Mouse (Mus musculus): ENCODE measurements around the gene Ccdc194. TPM values are rescaled to one million over a fixed set of nuclear protein-coding genes. Genes with fewer than 3 reads are reported as not detected.
A peak's percentile ranks its signal among the peaks of the same experiment; 100 is the strongest.

The Ccdc194 gene
- total RNA-seq (2022): not detected

GRCm38 (mm10) chr8:71525226-71526050 lies at the start of gene Ccdc194:
Gene Ccdc194 (minus strand): TSS chr8:71525711.
- no peak for DNase-seq (ENCODE audit: low spot score in 2 of 2)

- no peak for DNase-seq (ENCODE audit: low spot score in 2 of 2)
Measured at GRCm38 (mm10) chr8:71575020-71575419, 49.5 kb upstream of the Ccdc194 start.

GRCm38 (mm10) chr8:71574426-71574825 lies 48.9 kb upstream of the Ccdc194 start:
- DNase-seq (ENCODE audit: low spot score in 2 of 2): no peak

GRCm38 (mm10) chr8:71572847-71573633 lies 47.5 kb upstream of the Ccdc194 start:
- peak; percentile 81 to 93 for DNase-seq (ENCODE audit: low spot score in 2 of 2)

GRCm38 (mm10) chr8:71572077-71572476 lies 46.6 kb upstream of the Ccdc194 start:
- DNase-seq (ENCODE audit: low spot score in 2 of 2): no peak

- DNase-seq (ENCODE audit: low spot score in 2 of 2): peak; percentile 87 to 99
Measured at GRCm38 (mm10) chr8:71570291-71570954, 44.9 kb upstream of the Ccdc194 start.

- DNase-seq (ENCODE audit: low spot score in 2 of 2): peak; percentile 87 to 93
Measured at GRCm38 (mm10) chr8:71569366-71570290, 44.1 kb upstream of the Ccdc194 start.

GRCm38 (mm10) chr8:71568941-71569340 lies 43.4 kb upstream of the Ccdc194 start:
- DNase-seq (ENCODE audit: low spot score in 2 of 2): no peak

- peak in 1 of 2 experiments; percentile 70 for DNase-seq (ENCODE audit: low spot score in 2 of 2)
Measured at GRCm38 (mm10) chr8:71568387-71568937, 43.0 kb upstream of the Ccdc194 start, which contains the start of gene Slc27a1. Gene Slc27a1 (plus strand): TSS chr8:71568882.

- DNase-seq (ENCODE audit: low spot score in 2 of 2): no peak
Measured at GRCm38 (mm10) chr8:71567587-71567986, 42.1 kb upstream of the Ccdc194 start.

- DNase-seq (ENCODE audit: low spot score in 2 of 2): no peak
Measured at GRCm38 (mm10) chr8:71566501-71566900, 41.0 kb upstream of the Ccdc194 start, which contains the start of gene Nxnl1. Gene Nxnl1 (minus strand): TSS chr8:71566601.

- DNase-seq (ENCODE audit: low spot score in 2 of 2): no peak
Measured at GRCm38 (mm10) chr8:71563992-71564391, 38.5 kb upstream of the Ccdc194 start.

- peak in 1 of 2 experiments; percentile 65 for DNase-seq (ENCODE audit: low spot score in 2 of 2)
Measured at GRCm38 (mm10) chr8:71562751-71563150, 37.2 kb upstream of the Ccdc194 start.

- peak in 1 of 2 experiments; percentile 50 for DNase-seq (ENCODE audit: low spot score in 2 of 2)
Measured at GRCm38 (mm10) chr8:71561401-71561800, 35.9 kb upstream of the Ccdc194 start.

- DNase-seq (ENCODE audit: low spot score in 2 of 2): no peak
Measured at GRCm38 (mm10) chr8:71560765-71561164, 35.3 kb upstream of the Ccdc194 start.

GRCm38 (mm10) chr8:71560071-71560470 lies 34.6 kb upstream of the Ccdc194 start:
- DNase-seq (ENCODE audit: low spot score in 2 of 2): no peak

GRCm38 (mm10) chr8:71558958-71559690 lies 33.6 kb upstream of the Ccdc194 start:
- no peak for DNase-seq (ENCODE audit: low spot score in 2 of 2)

GRCm38 (mm10) chr8:71558071-71558957 lies 32.8 kb upstream of the Ccdc194 start, which contains the start of gene Tmem221:
Gene Tmem221 (minus strand): TSS chr8:71558871.
- DNase-seq (ENCODE audit: low spot score in 2 of 2): no peak

Data from left cerebral cortex, adult 8-10 months (tissue).